Mouse (Mus musculus): ENCODE measurements around the gene Olfr992. TPM values are rescaled to one million over a fixed set of nuclear protein-coding genes. Genes with fewer than 3 reads are reported as not detected.
"Not testable (repeated sequence)": the region's sequence is repeated elsewhere in the genome, so short reads cannot be mapped to it uniquely, and the experiment has no call there.

Gene Olfr992
- not detected in 2 replicates for polyA plus RNA-seq (2014; fragmentation: Nextera tagmentation; extraction: Ambion mirVana)

- WGBS: 55% methylated on average over 2 of the region's 2 CpGs
- Histone ChIP-seq H3K4me3 (ENCODE audit: low read depth, low read length) (no peak within 1 kb of the TSS), H3K4me1 (replicated peaks; ENCODE audit: control insufficient read depth, insufficient read depth, low read length) (no peaks in the 10 kb centered on the region), H3K9ac (ENCODE audit: low read depth, low read length) (no peak within 1 kb of the TSS), H3K27me3 (ENCODE audit: control insufficient read depth, insufficient read depth, low read length) (no peaks in the 10 kb centered on the region), H3K36me3 (ENCODE audit: control insufficient read depth, insufficient read depth, low read length) (no peaks in the 10 kb centered on the region), H3K4me2 (replicated peaks; ENCODE audit: low read depth, low read length) (no peak within 1 kb of the TSS), H3K27ac (ENCODE audit: low read depth, low read length) (no peak within 1 kb of the TSS), H3K9me3 (ENCODE audit: control insufficient read depth, low read length) (no peaks in the 10 kb centered on the region)
- no peak for DNase-seq (ENCODE audit: low spot score)
- ATAC-seq (ENCODE audit: low FRiP score): no peak
Observed at GRCm38 (mm10) chr2:85409369-85409768, at the start of gene Olfr992. Gene Olfr992 (minus strand): TSS chr2:85409469.

- Histone ChIP-seq H3K4me1 (replicated peaks; ENCODE audit: control insufficient read depth, insufficient read depth, low read length) (no peaks in the 10 kb centered on the region), H3K4me2 (replicated peaks; ENCODE audit: low read depth, low read length) (no peak within 1 kb of the TSS), H3K9me3 (ENCODE audit: control insufficient read depth, low read length) (no peaks in the 10 kb centered on the region), H3K27me3 (ENCODE audit: control insufficient read depth, insufficient read depth, low read length) (no peaks in the 10 kb centered on the region), H3K27ac (ENCODE audit: low read depth, low read length) (no peak within 1 kb of the TSS), H3K36me3 (ENCODE audit: control insufficient read depth, insufficient read depth, low read length) (no peaks in the 10 kb centered on the region), H3K4me3 (ENCODE audit: low read depth, low read length) (no peak within 1 kb of the TSS), H3K9ac (ENCODE audit: low read depth, low read length) (no peak within 1 kb of the TSS)
- ATAC-seq (ENCODE audit: low FRiP score) (no peak), DNase-seq (ENCODE audit: low spot score) (no peak)
- WGBS: 12% methylated on average over 1 of the region's 1 CpGs
Observed at GRCm38 (mm10) chr2:85443539-85443938, 34.3 kb upstream of the Olfr992 start, which contains the start of gene Olfr995. Gene Olfr995 (minus strand): TSS chr2:85443639.

- Histone ChIP-seq H3K9ac (ENCODE audit: low read depth, low read length) (no peak overlapping the region), H3K4me3 (ENCODE audit: low read depth, low read length) (no peak overlapping the region), H3K27me3 (ENCODE audit: control insufficient read depth, insufficient read depth, low read length) (no peaks in the 10 kb centered on the region), H3K4me1 (replicated peaks; ENCODE audit: control insufficient read depth, insufficient read depth, low read length) (no peaks in the 10 kb centered on the region), H3K9me3 (ENCODE audit: control insufficient read depth, low read length) (no peaks in the 10 kb centered on the region), H3K36me3 (ENCODE audit: control insufficient read depth, insufficient read depth, low read length) (no peaks in the 10 kb centered on the region), H3K27ac (ENCODE audit: low read depth, low read length) (no peak overlapping the region), H3K4me2 (replicated peaks; ENCODE audit: low read depth, low read length) (no peak overlapping the region)
- DNase-seq (ENCODE audit: low spot score): no peak
- no peak for ATAC-seq (ENCODE audit: low FRiP score)
Observed at GRCm38 (mm10) chr2:85442546-85442945, 33.3 kb upstream of the Olfr992 start.

- H3K27ac ChIP-seq (ENCODE audit: low read depth, low read length): no peak within 1 kb of the TSS
- ATAC-seq (ENCODE audit: low FRiP score): no peak
- H3K4me2 ChIP-seq (replicated peaks; ENCODE audit: low read depth, low read length): no peak within 1 kb of the TSS
- DNase-seq (ENCODE audit: low spot score): no peak
- 88% methylated on average over 3 of the region's 3 CpGs for WGBS
- no peaks in the 10 kb centered on the region for H3K9me3 ChIP-seq (ENCODE audit: control insufficient read depth, low read length)
- H3K27me3 ChIP-seq (ENCODE audit: control insufficient read depth, insufficient read depth, low read length): no peaks in the 10 kb centered on the region
- H3K4me3 ChIP-seq (ENCODE audit: low read depth, low read length): no peak within 1 kb of the TSS
- no peaks in the 10 kb centered on the region for H3K36me3 ChIP-seq (ENCODE audit: control insufficient read depth, insufficient read depth, low read length)
- no peak within 1 kb of the TSS for H3K9ac ChIP-seq (ENCODE audit: low read depth, low read length)
- H3K4me1 ChIP-seq (replicated peaks; ENCODE audit: control insufficient read depth, insufficient read depth, low read length): no peaks in the 10 kb centered on the region
Observed at GRCm38 (mm10) chr2:85436351-85436750, 27.1 kb upstream of the Olfr992 start, which contains the start of gene Olfr994. Gene Olfr994 (minus strand): TSS chr2:85436451.

- H3K4me2 ChIP-seq (replicated peaks; ENCODE audit: low read depth, low read length): no peak overlapping the region
- ATAC-seq (ENCODE audit: low FRiP score): no peak
- no peaks in the 10 kb centered on the region for H3K36me3 ChIP-seq (ENCODE audit: control insufficient read depth, insufficient read depth, low read length)
- H3K9me3 ChIP-seq (ENCODE audit: control insufficient read depth, low read length): no peaks in the 10 kb centered on the region
- no peak for DNase-seq (ENCODE audit: low spot score)
- H3K4me3 ChIP-seq (ENCODE audit: low read depth, low read length): no peak overlapping the region
- 89% methylated on average over 1 of the region's 1 CpGs for WGBS
- no peak overlapping the region for H3K9ac ChIP-seq (ENCODE audit: low read depth, low read length)
- no peaks in the 10 kb centered on the region for H3K4me1 ChIP-seq (replicated peaks; ENCODE audit: control insufficient read depth, insufficient read depth, low read length)
- H3K27ac ChIP-seq (ENCODE audit: low read depth, low read length): no peak overlapping the region
- H3K27me3 ChIP-seq (ENCODE audit: control insufficient read depth, insufficient read depth, low read length): no peaks in the 10 kb centered on the region
Observed at GRCm38 (mm10) chr2:85425893-85426292, 16.6 kb upstream of the Olfr992 start.

GRCm38 (mm10) chr2:85414777-85415176 lies 5.5 kb upstream of the Olfr992 start, which contains the start of gene Olfr993:
Gene Olfr993 (minus strand): TSS chr2:85414877.
- Histone ChIP-seq H3K27me3 (ENCODE audit: control insufficient read depth, insufficient read depth, low read length) (no peaks in the 10 kb centered on the region), H3K4me3 (ENCODE audit: low read depth, low read length) (no peak within 1 kb of the TSS), H3K9me3 (ENCODE audit: control insufficient read depth, low read length) (no peaks in the 10 kb centered on the region), H3K4me2 (replicated peaks; ENCODE audit: low read depth, low read length) (no peak within 1 kb of the TSS), H3K9ac (ENCODE audit: low read depth, low read length) (no peak within 1 kb of the TSS), H3K27ac (ENCODE audit: low read depth, low read length) (no peak within 1 kb of the TSS), H3K36me3 (ENCODE audit: control insufficient read depth, insufficient read depth, low read length) (no peaks in the 10 kb centered on the region), H3K4me1 (replicated peaks; ENCODE audit: control insufficient read depth, insufficient read depth, low read length) (no peaks in the 10 kb centered on the region)
- DNase-seq (ENCODE audit: low spot score): no peak
- ATAC-seq (ENCODE audit: low FRiP score): no peak

GRCm38 (mm10) chr2:85363127-85363526 lies 46.1 kb downstream of the Olfr992 start, which contains the start of gene Olfr988:
Gene Olfr988 (minus strand): TSS chr2:85363227.
- not testable (repeated sequence) for H3K36me3 ChIP-seq (ENCODE audit: control insufficient read depth, insufficient read depth, low read length); H3K27me3 ChIP-seq (ENCODE audit: control insufficient read depth, insufficient read depth, low read length); ATAC-seq (ENCODE audit: low FRiP score); H3K4me2 ChIP-seq (replicated peaks; ENCODE audit: low read depth, low read length); H3K4me3 ChIP-seq (ENCODE audit: low read depth, low read length); H3K27ac ChIP-seq (ENCODE audit: low read depth, low read length); DNase-seq (ENCODE audit: low spot score); H3K4me1 ChIP-seq (replicated peaks; ENCODE audit: control insufficient read depth, insufficient read depth, low read length); H3K9ac ChIP-seq (ENCODE audit: low read depth, low read length); H3K9me3 ChIP-seq (ENCODE audit: control insufficient read depth, low read length)

Other genes with a start within 250 kb of the Olfr992 start
- 1.1 and 2.3 TPM in 2 replicates for gene Lrrc55, start 212.3 kb downstream of the Olfr992 start, polyA plus RNA-seq (2014; fragmentation: Nextera tagmentation; extraction: Ambion mirVana)
- gene Olfr987, start 70.2 kb downstream of the Olfr992 start, polyA plus RNA-seq (2014; fragmentation: Nextera tagmentation; extraction: Ambion mirVana): not detected in 2 replicates
- gene Olfr988, start 46.2 kb downstream of the Olfr992 start, polyA plus RNA-seq (2014; fragmentation: Nextera tagmentation; extraction: Ambion mirVana): not detected in 2 replicates
- gene Olfr993, start 5.4 kb upstream of the Olfr992 start, polyA plus RNA-seq (2014; fragmentation: Nextera tagmentation; extraction: Ambion mirVana): not detected in 2 replicates
- not detected in 2 replicates for gene Olfr994, start 27.0 kb upstream of the Olfr992 start, polyA plus RNA-seq (2014; fragmentation: Nextera tagmentation; extraction: Ambion mirVana)
- not detected in 2 replicates for gene Olfr995, start 34.2 kb upstream of the Olfr992 start, polyA plus RNA-seq (2014; fragmentation: Nextera tagmentation; extraction: Ambion mirVana)
- 0.17 TPM in 1 of 2 replicates, not detected in the other for gene 4833423E24Rik, start 109.6 kb upstream of the Olfr992 start, polyA plus RNA-seq (2014; fragmentation: Nextera tagmentation; extraction: Ambion mirVana)
- not detected in 2 replicates for gene Olfr996, start 169.7 kb upstream of the Olfr992 start, polyA plus RNA-seq (2014; fragmentation: Nextera tagmentation; extraction: Ambion mirVana)
- gene Olfr998, start 179.5 kb upstream of the Olfr992 start, polyA plus RNA-seq (2014; fragmentation: Nextera tagmentation; extraction: Ambion mirVana): not detected in 2 replicates
- gene Olfr1000, start 202.4 kb upstream of the Olfr992 start, polyA plus RNA-seq (2014; fragmentation: Nextera tagmentation; extraction: Ambion mirVana): not detected in 2 replicates
- gene Olfr1002, start 241.2 kb upstream of the Olfr992 start, polyA plus RNA-seq (2014; fragmentation: Nextera tagmentation; extraction: Ambion mirVana): not detected in 2 replicates